Mouse (Mus musculus) midbrain, embryonic 16.5 days (tissue): ENCODE results near the gene Kif14. TPM values are rescaled to one million over a fixed set of nuclear protein-coding genes. Genes with fewer than 3 reads are reported as not detected.
"Not testable (repeated sequence)": the region's sequence is repeated elsewhere in the genome, so short reads cannot be mapped to it uniquely, and the experiment has no call there.

Experiments
- ATAC-seq: fragments of 200-750 bp; cut with Nextera tagmentation; 2 replicates; pipeline ENCODE4 v1.8.0; 2017; ENCODE audit warnings: moderate TSS enrichment
- H3K27ac ChIP-seq: fragments of 300-500 bp; sonication (generic); 2 replicates; pipeline ENCODE4 v1.5.1; 2014; ENCODE audit warnings: mild to moderate bottlenecking, low read length, mixed read lengths
- H3K27me3 ChIP-seq: fragments of 300-500 bp; sonication (generic); 2 replicates; pipeline ENCODE4 v1.6.1; 2014; ENCODE audit warnings: low read depth, low read length, mixed read lengths; ENCODE audit not compliant: control insufficient read depth, insufficient read depth
- H3K36me3 ChIP-seq: fragments of 300-500 bp; sonication (generic); 2 replicates; pipeline ENCODE4 v1.6.1; 2014; ENCODE audit warnings: mild to moderate bottlenecking, low read length, moderate library complexity, mixed read lengths; ENCODE audit not compliant: control insufficient read depth, insufficient read depth
- H3K4me1 ChIP-seq: fragments of 300-500 bp; sonication (generic); 2 replicates; pipeline ENCODE4 v1.6.1; 2014; ENCODE audit warnings: mild to moderate bottlenecking, low read length, mixed read lengths; ENCODE audit not compliant: control insufficient read depth, insufficient read depth
- H3K4me2 ChIP-seq: fragments of 300-500 bp; sonication (generic); 2 replicates; pipeline ENCODE4 v1.6.1; 2014; ENCODE audit warnings: mild to moderate bottlenecking, low read length, mixed read lengths
- H3K4me3 ChIP-seq: fragments of 300-500 bp; sonication (generic); 2 replicates; pipeline ENCODE4 v1.5.1; 2014; ENCODE audit warnings: low read depth, mild to moderate bottlenecking, low read length, moderate library complexity, mixed read lengths
- H3K9ac ChIP-seq: fragments of 300-500 bp; sonication (generic); 2 replicates; pipeline ENCODE4 v1.6.1; 2014; ENCODE audit warnings: low read depth, low read length, mixed read lengths
- H3K9me3 ChIP-seq: fragments of 300-500 bp; sonication (generic); replicated peaks from 2 replicates; pipeline ENCODE4 v1.6.1; 2014; ENCODE audit warnings: mild to moderate bottlenecking, low read length, mixed read lengths; ENCODE audit not compliant: control insufficient read depth, poor library complexity, severe bottlenecking
- WGBS: fragments of 180-500 bp; shearing (Covaris S2); extraction: QIAGEN DNeasy Blood & Tissue Kit; methylation state at CpG from one replicate; pipeline ENCODE4 v1.1.7; 2014; 5-methylcytosine and 5-hydroxymethylcytosine counted together
- polyA plus RNA-seq: library from polyadenylated mRNA; unstranded; fragments of >200 nt; fragmentation: Nextera tagmentation; extraction: Ambion mirVana; gene quantifications from 2 replicates; pipeline ENCODE4 v1.2.1, GENCODE M21; 2015

The Kif14 gene
- polyA plus RNA-seq, 1 experiment from 2014 or later = 0.54 TPM

GRCm38 (mm10) chr1:136556643-136557042 lies 90.5 kb downstream of the Kif14 start:
- 90% methylated on average over 2 of the region's 2 CpGs for WGBS

GRCm38 (mm10) chr1:136557436-136557835 lies 91.3 kb downstream of the Kif14 start:
- Histone ChIP-seq H3K9ac (no peak overlapping the region), H3K27me3 (no peaks in the 10 kb centered on the region), H3K4me2 (no peak overlapping the region), H3K4me3 (no peak overlapping the region), H3K9me3 (no peaks in the 10 kb centered on the region), H3K27ac (no peak overlapping the region), H3K4me1 (0 out of 2 replicates have a peak, but pooled peaks cover 4% of the 10 kb centered on the region), H3K36me3 (no peaks in the 10 kb centered on the region)
- ATAC-seq = no peak
- WGBS = 91% methylated on average over 12 of the region's 12 CpGs

More at GRCm38 (mm10) chr1:136556643-136557042, 90.5 kb downstream of the Kif14 start:
- not testable (repeated sequence) for H3K9ac ChIP-seq, H3K4me3 ChIP-seq, H3K27me3 ChIP-seq, H3K4me2 ChIP-seq, H3K9me3 ChIP-seq, H3K27ac ChIP-seq, ATAC-seq, H3K4me1 ChIP-seq, H3K36me3 ChIP-seq

DNA sequence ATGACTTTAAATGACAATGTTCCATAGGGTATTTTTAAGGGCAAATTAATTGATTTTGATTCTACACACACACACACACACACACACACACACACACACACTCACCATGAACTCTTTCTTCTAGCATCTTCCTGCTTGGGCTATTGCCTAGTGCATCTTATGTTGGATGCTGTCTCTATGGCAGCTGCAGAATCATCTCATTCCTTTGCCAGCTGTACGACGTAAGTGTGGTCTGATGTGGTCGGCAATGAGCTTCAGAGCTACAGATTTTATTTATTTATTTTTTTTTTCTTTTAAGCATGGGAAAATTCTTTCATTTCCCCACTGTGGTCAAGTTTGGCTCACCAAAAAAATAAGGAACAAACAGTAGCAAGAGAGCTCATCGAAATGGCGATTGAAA lies 92.6 kb downstream of the Kif14 start:
- H3K9ac ChIP-seq = no peak overlapping the region
- 76% methylated on average over 5 of the region's 5 CpGs for WGBS
- ATAC-seq = no peak
- no peak overlapping the region for H3K4me2 ChIP-seq
- H3K27me3 ChIP-seq = no peaks in the 10 kb centered on the region
- no peaks in the 10 kb centered on the region for H3K36me3 ChIP-seq
- H3K9me3 ChIP-seq = no peaks in the 10 kb centered on the region
- H3K4me1 ChIP-seq = 0 out of 2 replicates have a peak, but pooled peaks cover 4% of the 10 kb centered on the region
- no peak overlapping the region for H3K27ac ChIP-seq
- H3K4me3 ChIP-seq = no peak overlapping the region

GRCm38 (mm10) chr1:136559284-136559683 lies 93.1 kb downstream of the Kif14 start:
- ATAC-seq = no peak
- 70% methylated on average over 5 of the region's 5 CpGs for WGBS
- H3K9ac ChIP-seq = no peak overlapping the region

DNA sequence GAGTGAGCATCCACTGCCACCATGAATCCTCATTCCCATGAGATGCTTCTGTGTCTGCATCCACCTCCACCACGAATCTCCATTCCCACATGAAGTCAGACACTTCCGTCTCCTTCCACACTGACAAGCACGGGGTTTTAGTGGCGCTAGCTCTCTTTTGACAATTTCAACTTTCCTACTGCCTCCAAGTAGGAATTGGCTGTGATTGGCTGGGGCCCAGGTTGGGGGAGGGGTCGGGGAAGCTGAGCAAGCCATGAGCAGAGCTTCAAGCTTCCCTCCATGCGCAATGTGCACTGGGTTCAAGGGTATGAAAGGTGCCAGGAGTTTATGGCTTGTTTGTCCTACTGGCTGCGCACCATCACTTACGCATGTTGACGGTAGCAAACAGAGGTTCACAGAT lies 93.6 kb downstream of the Kif14 start:
- no peaks in the 10 kb centered on the region; the same call in 1 of the 2 replicates for H3K27me3 ChIP-seq
- no peaks in the 10 kb centered on the region for H3K36me3 ChIP-seq
- ATAC-seq = no peak
- H3K4me2 ChIP-seq = no peak overlapping the region
- H3K9me3 ChIP-seq = no peaks in the 10 kb centered on the region
- WGBS = 82% methylated on average over 9 of the region's 9 CpGs
- H3K27ac ChIP-seq = no peak overlapping the region
- no peak overlapping the region for H3K9ac ChIP-seq
- 0 out of 2 replicates have a peak, but pooled peaks cover 4% of the 10 kb centered on the region for H3K4me1 ChIP-seq
- H3K4me3 ChIP-seq = no peak overlapping the region

More at GRCm38 (mm10) chr1:136559284-136559683, 93.1 kb downstream of the Kif14 start:
- Histone ChIP-seq H3K4me2 (no peak overlapping the region), H3K36me3 (no peaks in the 10 kb centered on the region), H3K4me3 (no peak overlapping the region), H3K27ac (no peak overlapping the region), H3K27me3 (no peaks in the 10 kb centered on the region), H3K4me1 (0 out of 2 replicates have a peak, but pooled peaks cover 4% of the 10 kb centered on the region), H3K9me3 (no peaks in the 10 kb centered on the region)

DNA sequence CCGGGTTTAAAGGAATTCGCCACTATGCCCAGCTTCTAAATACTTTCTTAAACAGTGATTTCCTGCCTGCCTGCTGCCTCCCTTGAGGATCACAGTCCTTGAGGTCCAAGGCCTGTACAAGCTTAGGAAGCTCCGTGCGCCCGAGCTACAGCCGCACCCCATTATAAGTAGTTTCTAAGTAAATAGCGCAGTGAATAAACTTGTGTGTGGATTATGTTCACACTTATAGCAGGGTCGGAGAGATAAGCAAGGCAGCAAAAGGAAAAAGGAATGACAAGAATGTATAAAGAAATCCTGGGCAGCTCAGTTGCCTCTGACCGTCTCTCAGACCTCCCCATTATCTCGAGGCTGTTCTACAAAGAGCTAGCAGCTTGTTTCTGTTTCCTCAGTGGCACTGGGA lies 95.7 kb downstream of the Kif14 start:
- no peak overlapping the region for H3K4me2 ChIP-seq
- H3K9ac ChIP-seq = no peak overlapping the region
- no peak overlapping the region for H3K27ac ChIP-seq
- ATAC-seq = no peak
- no peaks in the 10 kb centered on the region for H3K9me3 ChIP-seq
- 62% methylated on average over 10 of the region's 10 CpGs for WGBS
- H3K4me3 ChIP-seq = no peak overlapping the region
- H3K27me3 ChIP-seq = no peaks in the 10 kb centered on the region; the same call in 1 of the 2 replicates
- H3K4me1 ChIP-seq = no peaks in the 10 kb centered on the region
- H3K36me3 ChIP-seq = no peaks in the 10 kb centered on the region

DNA sequence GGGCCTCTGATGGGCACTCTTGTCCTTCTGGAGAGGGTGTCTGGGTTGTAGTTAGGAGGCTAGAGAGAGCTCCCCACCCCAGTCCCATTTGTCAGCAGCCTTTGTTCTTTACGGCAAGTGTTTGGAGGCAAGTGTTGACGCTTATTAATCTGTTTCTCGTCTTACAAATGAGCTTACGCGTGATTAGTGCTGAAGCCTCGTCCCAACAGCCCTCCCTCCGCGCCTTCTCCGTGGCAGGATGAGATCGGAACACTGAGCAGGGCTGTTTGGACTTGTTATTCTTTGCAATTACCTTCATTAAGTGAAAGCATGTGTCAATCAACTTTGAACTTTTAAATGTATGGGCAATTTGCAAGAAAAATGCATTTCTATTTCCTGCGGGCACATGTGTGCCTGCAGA lies 97.0 kb downstream of the Kif14 start:
- no peak overlapping the region for H3K27ac ChIP-seq
- WGBS = 44% methylated on average over 11 of the region's 11 CpGs
- no peaks in the 10 kb centered on the region for H3K36me3 ChIP-seq
- H3K9me3 ChIP-seq = no peaks in the 10 kb centered on the region
- H3K9ac ChIP-seq = no peak overlapping the region
- no peaks in the 10 kb centered on the region; the same call in 1 of the 2 replicates for H3K27me3 ChIP-seq
- ATAC-seq = no peak
- H3K4me1 ChIP-seq = no peaks in the 10 kb centered on the region
- no peak overlapping the region for H3K4me3 ChIP-seq
- no peak overlapping the region for H3K4me2 ChIP-seq

GRCm38 (mm10) chr1:136564963-136565362 lies 98.8 kb downstream of the Kif14 start:
- Histone ChIP-seq H3K36me3 (no peaks in the 10 kb centered on the region), H3K4me3 (no peak overlapping the region), H3K4me2 (no peak overlapping the region), H3K9ac (no peak overlapping the region), H3K27me3 (no peaks in the 10 kb centered on the region; the same call in 1 of the 2 replicates), H3K4me1 (no peaks in the 10 kb centered on the region), H3K9me3 (no peaks in the 10 kb centered on the region), H3K27ac (no peak overlapping the region)
- 75% methylated on average over 4 of the region's 4 CpGs for WGBS
- ATAC-seq = no peak

GRCm38 (mm10) chr1:136566386-136566785 lies 100.2 kb downstream of the Kif14 start:
- Histone ChIP-seq H3K4me1 (peaks cover 5% of the 10 kb centered on the region; the same call in 1 of the 2 replicates), H3K4me2 (no peak overlapping the region)
- WGBS = 89% methylated on average over 5 of the region's 5 CpGs

More at GRCm38 (mm10) chr1:136566386-136566785, 100.2 kb downstream of the Kif14 start:
- no peak overlapping the region for H3K9ac ChIP-seq
- H3K4me3 ChIP-seq = no peak overlapping the region
- no peaks in the 10 kb centered on the region; the same call in 1 of the 2 replicates for H3K27me3 ChIP-seq
- H3K27ac ChIP-seq = no peak overlapping the region
- no peak for ATAC-seq
- H3K9me3 ChIP-seq = no peaks in the 10 kb centered on the region
- no peaks in the 10 kb centered on the region for H3K36me3 ChIP-seq
